Mouse (Mus musculus) midbrain, embryonic 10.5 days (tissue): ENCODE data around the gene Pkp1. TPM values are rescaled to one million over a fixed set of nuclear protein-coding genes. Genes with fewer than 3 reads are reported as not detected.

Experiments
- DNase-seq: peaks from one replicate; pipeline ENCODE4 v3.0.0-alpha.2; 2017; ENCODE audit warnings: low spot score
- H3K27ac ChIP-seq: fragments of 300-500 bp; sonication (generic); replicated peaks from 2 replicates; pipeline ENCODE4 v1.5.1; 2016; ENCODE audit warnings: mild to moderate bottlenecking
- H3K27me3 ChIP-seq: fragments of 300-500 bp; sonication (generic); 2 replicates; pipeline ENCODE4 v1.6.1; 2016; ENCODE audit warnings: low read depth, mild to moderate bottlenecking; ENCODE audit not compliant: poor library complexity, severe bottlenecking
- H3K36me3 ChIP-seq: fragments of 300-500 bp; sonication (generic); 2 replicates; pipeline ENCODE4 v1.6.1; 2016; ENCODE audit warnings: mild to moderate bottlenecking, moderate library complexity
- H3K4me1 ChIP-seq: fragments of 300-500 bp; sonication (generic); 2 replicates; pipeline ENCODE4 v1.6.1; 2016
- H3K4me3 ChIP-seq: fragments of 300-500 bp; sonication (generic); 2 replicates; pipeline ENCODE4 v1.5.1; 2016; ENCODE audit warnings: mild to moderate bottlenecking, moderate library complexity
- H3K9me3 ChIP-seq: fragments of 300-500 bp; sonication (generic); replicated peaks from 2 replicates; pipeline ENCODE4 v1.6.1; 2016; ENCODE audit warnings: mild to moderate bottlenecking
- WGBS: fragments of 180-500 bp; shearing (Covaris S2); methylation state at CpG from one replicate; pipeline ENCODE4 v1.1.7; 2016; 5-methylcytosine and 5-hydroxymethylcytosine counted together
- polyA plus RNA-seq: library from polyadenylated mRNA; unstranded; fragments of >200 nt; fragmentation: Nextera tagmentation; extraction: Ambion mirVana; gene quantifications from 2 replicates; pipeline ENCODE4 v1.2.1, GENCODE M21; 2016

Pkp1 gene
- polyA plus RNA-seq, 1 experiment from 2014 or later, result not detected

DNA sequence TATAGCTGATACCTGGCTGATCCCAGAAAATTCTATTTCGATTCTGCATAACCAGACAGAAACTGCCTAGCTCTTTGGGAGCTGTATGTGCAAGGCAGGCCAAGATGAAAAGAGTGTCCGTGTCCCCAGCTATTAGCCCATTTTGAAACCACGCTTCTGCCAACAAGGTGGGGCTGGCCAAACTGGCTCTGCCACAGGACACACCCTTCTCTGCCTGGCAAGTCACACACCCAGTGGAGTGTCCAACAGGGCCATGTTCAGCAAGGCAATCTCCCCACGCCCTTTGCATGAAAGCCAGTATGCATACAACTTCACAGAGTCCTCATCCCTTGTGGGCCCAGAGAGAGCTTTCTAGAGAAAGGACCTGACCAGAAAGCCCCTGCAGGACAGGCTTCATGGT, 23.6 kb downstream of the Pkp1 start:
- Histone ChIP-seq H3K4me3 (no peak overlapping the region), H3K4me1 (no peaks in the 10 kb centered on the region), H3K27me3 (no peaks in the 10 kb centered on the region), H3K9me3 (no peaks in the 10 kb centered on the region), H3K27ac (no peak overlapping the region), H3K36me3 (no peaks in the 10 kb centered on the region)
- WGBS, result 92% methylated on average over 4 of the region's 4 CpGs
- DNase-seq, result no peak

DNA sequence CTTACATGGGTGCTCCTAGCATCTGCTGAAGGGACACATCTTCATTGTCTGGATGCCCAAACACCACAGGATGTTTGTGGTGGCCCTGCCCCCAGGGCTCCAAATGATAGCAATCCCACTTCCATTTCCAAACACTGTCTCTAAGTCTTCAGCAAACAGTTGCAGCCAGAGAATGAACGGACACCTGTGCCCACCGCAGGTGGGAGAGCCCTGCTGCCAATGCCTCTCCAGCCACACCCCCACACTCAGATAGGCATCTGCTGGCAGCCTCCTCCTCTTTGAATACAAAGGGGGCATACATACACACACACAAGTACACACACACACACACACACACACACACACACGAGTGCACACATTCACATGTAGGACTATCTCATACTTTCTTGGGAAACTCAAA, 25.6 kb downstream of the Pkp1 start:
- no peaks in the 10 kb centered on the region for H3K36me3 ChIP-seq
- H3K4me1 ChIP-seq, result no peaks in the 10 kb centered on the region
- no peaks in the 10 kb centered on the region; the same call in 1 of the 2 replicates for H3K27me3 ChIP-seq
- no peaks in the 10 kb centered on the region for H3K9me3 ChIP-seq
- 86% methylated on average over 3 of the region's 3 CpGs for WGBS
- no peak for DNase-seq
- H3K4me3 ChIP-seq, result no peak overlapping the region
- no peak overlapping the region for H3K27ac ChIP-seq

GRCm38 (mm10) chr1:135892764-135893163, 26.2 kb downstream of the Pkp1 start:
- DNase-seq, result no peak
- Histone ChIP-seq H3K4me1 (no peaks in the 10 kb centered on the region), H3K4me3 (no peak overlapping the region), H3K9me3 (no peaks in the 10 kb centered on the region), H3K36me3 (no peaks in the 10 kb centered on the region), H3K27ac (no peak overlapping the region), H3K27me3 (no peaks in the 10 kb centered on the region; the same call in 1 of the 2 replicates)
- WGBS, result 87% methylated on average over 6 of the region's 6 CpGs

GRCm38 (mm10) chr1:135892233-135892632, 26.8 kb downstream of the Pkp1 start:
- no peak for DNase-seq
- WGBS, result 81% methylated on average over 6 of the region's 6 CpGs
- no peak overlapping the region for H3K4me3 ChIP-seq
- H3K27ac ChIP-seq, result no peak overlapping the region
- H3K27me3 ChIP-seq, result no peaks in the 10 kb centered on the region; the same call in 1 of the 2 replicates
- no peaks in the 10 kb centered on the region for H3K36me3 ChIP-seq
- H3K9me3 ChIP-seq, result no peaks in the 10 kb centered on the region
- H3K4me1 ChIP-seq, result no peaks in the 10 kb centered on the region

- WGBS, result 79% methylated on average over 11 of the region's 11 CpGs
- no peaks in the 10 kb centered on the region; the same call in 1 of the 2 replicates for H3K27me3 ChIP-seq
- no peaks in the 10 kb centered on the region for H3K36me3 ChIP-seq
- no peak for DNase-seq
- H3K9me3 ChIP-seq, result no peaks in the 10 kb centered on the region
- H3K4me3 ChIP-seq, result no peak overlapping the region
- H3K27ac ChIP-seq, result no peak overlapping the region
- H3K4me1 ChIP-seq, result no peaks in the 10 kb centered on the region
Measured at GRCm38 (mm10) chr1:135891424-135892216, 27.4 kb downstream of the Pkp1 start.

DNA sequence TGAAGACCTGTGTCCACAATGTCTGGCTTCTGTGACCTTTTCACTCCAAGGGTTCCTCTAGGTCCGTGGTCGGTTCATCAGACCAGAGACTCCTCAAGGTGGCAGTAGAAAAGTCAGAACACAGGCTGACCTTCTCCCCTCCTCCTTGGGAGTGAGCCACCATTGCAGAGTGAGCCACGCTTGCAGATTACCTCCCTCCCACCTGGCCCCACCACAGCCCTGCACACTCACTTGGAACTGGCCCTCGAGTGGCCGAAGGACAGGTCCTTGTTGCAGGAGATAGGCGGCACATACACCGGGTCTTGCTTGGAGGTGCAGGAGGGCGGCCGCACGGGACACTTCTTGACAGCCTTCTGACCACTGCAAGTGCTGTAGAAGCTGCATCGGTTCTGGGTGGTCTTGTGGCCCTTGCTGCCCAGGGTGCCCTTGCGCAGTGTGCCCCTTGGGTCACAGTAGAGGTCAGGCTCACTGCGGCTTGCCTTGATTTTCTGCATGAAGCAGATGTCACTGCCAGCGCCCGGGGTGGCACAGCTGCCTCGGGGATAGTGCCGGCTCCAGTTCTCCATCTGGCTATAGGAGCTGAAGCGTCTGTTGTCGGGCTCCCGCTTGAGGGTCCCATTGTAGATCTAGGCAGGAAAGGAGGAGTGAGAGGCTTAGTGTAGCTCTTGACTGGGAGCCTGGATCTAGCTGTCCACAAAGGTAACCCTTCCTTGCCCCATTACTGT, 29.4 kb downstream of the Pkp1 start:
- Histone ChIP-seq H3K4me3 (no peak overlapping the region), H3K9me3 (no peaks in the 10 kb centered on the region), H3K4me1 (no peaks in the 10 kb centered on the region), H3K27me3 (no peaks in the 10 kb centered on the region; the same call in 1 of the 2 replicates), H3K36me3 (no peaks in the 10 kb centered on the region), H3K27ac (no peak overlapping the region)
- WGBS, result 81% methylated on average over 20 of the region's 20 CpGs
- no peak for DNase-seq

DNA sequence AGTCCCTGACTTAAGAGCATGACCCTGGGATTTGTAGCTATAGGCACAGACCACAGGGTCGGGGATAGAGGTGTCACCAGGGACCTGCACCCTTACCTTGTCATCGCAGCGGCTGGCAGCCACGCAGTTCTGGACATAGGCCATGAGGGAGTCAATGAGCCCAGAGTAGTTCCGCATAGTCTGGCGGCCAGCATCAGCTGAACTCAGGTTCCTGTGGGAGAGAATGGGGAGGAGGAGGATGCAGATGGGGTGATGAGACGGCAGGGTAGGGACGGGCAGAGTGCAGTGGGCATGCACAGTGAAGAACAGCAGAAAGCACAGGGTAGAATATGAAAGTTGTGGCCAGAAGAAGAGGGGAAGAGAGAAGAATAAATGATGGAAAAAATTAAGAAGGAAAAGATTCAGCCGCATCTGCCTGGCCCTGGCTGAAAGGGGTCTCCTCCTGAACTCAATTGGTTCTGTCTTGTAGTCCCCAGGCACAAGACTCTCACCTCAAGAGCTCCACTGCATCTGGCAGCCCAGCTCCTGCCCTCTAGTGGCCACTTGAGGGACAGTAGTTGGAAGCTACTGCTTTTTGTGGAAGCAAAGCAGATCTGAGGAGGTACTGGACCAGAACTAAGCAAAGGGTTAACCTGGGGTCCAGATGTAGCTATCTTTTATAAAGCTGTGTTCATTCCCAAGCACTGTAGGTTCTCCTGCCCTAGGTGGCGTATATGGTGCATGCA, 36.5 kb downstream of the Pkp1 start:
- H3K4me3 ChIP-seq, result no peak overlapping the region
- no peak overlapping the region for H3K27ac ChIP-seq
- peak; percentile 64 for DNase-seq
- H3K4me1 ChIP-seq, result no peaks in the 10 kb centered on the region
- no peaks in the 10 kb centered on the region for H3K9me3 ChIP-seq
- H3K27me3 ChIP-seq, result no peaks in the 10 kb centered on the region
- 74% methylated on average over 10 of the region's 10 CpGs for WGBS
- H3K36me3 ChIP-seq, result no peaks in the 10 kb centered on the region

- no peaks in the 10 kb centered on the region for H3K4me1 ChIP-seq
- no peak for DNase-seq
- WGBS, result 79% methylated on average over 2 of the region's 2 CpGs
- H3K9me3 ChIP-seq, result no peaks in the 10 kb centered on the region
- H3K36me3 ChIP-seq, result no peaks in the 10 kb centered on the region
- no peak overlapping the region for H3K4me3 ChIP-seq
- no peaks in the 10 kb centered on the region for H3K27me3 ChIP-seq
- H3K27ac ChIP-seq, result no peak overlapping the region
Measured at GRCm38 (mm10) chr1:135877248-135877647, 41.8 kb downstream of the Pkp1 start.

DNA sequence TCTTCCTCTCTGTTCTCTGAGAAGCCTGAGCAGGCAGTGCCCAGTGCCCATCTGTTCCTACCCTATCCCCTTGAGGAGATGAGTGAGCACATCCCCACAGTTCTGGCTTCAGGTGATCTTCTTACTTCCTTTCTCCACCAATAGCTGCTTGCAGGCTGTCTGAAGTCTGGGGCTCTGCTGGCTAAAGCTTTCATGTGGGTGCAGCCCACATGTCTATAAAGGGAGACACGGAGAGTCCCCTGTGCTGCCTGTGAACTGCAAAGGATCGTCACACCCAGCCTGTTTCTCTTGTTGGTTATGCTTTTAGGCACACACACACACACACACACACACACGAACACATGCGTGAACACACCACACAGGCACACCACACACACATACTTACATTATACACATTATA, 46.0 kb downstream of the Pkp1 start:
- H3K36me3 ChIP-seq, result no peaks in the 10 kb centered on the region
- no peaks in the 10 kb centered on the region for H3K9me3 ChIP-seq
- no peak overlapping the region for H3K4me3 ChIP-seq
- 89% methylated on average over 4 of the region's 4 CpGs for WGBS
- H3K27ac ChIP-seq, result no peak overlapping the region
- H3K27me3 ChIP-seq, result no peaks in the 10 kb centered on the region
- DNase-seq, result no peak
- H3K4me1 ChIP-seq, result no peaks in the 10 kb centered on the region

DNA sequence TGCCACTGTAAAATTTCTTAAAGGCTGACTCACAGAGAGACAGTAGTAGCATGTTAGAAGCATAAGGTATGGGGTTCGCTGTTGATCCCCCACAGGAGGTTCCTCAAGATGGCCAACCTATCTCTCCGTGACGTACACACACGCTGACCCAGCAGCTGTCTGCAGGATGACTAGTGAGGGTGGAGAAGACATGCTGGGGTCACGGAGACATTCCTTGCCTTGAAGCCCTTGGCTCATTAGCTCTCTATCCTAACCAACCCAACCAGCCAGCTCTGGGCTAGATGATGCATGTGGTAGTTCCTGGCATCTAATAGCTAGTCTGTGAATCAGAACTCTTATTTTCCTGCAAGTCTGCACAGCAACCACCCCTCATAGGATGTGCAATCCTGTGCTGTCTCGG, 50.4 kb downstream of the Pkp1 start:
- 93% methylated on average over 6 of the region's 6 CpGs for WGBS
- Histone ChIP-seq H3K4me1 (peaks cover 14% of the 10 kb centered on the region), H3K36me3 (no peaks in the 10 kb centered on the region), H3K27ac (no peak overlapping the region), H3K4me3 (no peak overlapping the region), H3K27me3 (peaks cover 10% of the 10 kb centered on the region), H3K9me3 (no peaks in the 10 kb centered on the region)
- DNase-seq, result no peak

DNA sequence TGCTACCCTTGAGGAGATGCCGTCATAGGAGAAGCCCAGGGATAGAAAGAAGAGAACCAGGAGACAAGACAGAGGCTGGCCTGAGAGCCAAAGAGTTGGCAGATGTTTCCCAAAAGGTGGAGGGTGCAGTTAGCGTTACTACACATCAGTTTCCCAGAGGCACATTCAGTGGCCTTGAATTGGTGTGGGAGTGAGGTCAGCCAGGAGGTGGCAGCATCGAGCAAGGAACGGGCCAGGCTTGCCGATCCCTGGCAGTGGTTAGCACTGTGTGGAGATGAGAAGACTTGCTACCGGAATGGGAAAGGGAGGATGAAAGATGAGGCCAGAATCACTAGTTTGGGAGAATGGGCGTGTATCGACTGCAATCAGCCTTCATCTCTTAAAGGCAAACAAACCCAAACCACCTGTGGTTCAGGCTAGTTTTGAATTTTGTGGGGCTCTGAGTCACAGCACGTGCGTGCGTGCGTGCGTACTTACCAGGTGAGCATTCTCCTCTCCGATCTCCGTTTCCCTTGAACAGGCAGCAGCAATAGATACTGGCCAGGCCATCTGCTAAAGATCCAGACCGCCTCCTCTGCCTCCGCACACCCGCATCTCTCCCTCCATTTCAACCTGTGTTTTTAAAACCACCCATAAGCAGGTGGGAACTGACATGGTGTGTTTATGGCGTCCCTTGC, 53.4 kb downstream of the Pkp1 start:
- 52% methylated on average over 19 of the region's 19 CpGs for WGBS
- Histone ChIP-seq H3K4me3 (no peak overlapping the region), H3K4me1 (peaks cover 21% of the 10 kb centered on the region), H3K36me3 (no peaks in the 10 kb centered on the region), H3K27ac (no peak overlapping the region), H3K9me3 (no peaks in the 10 kb centered on the region), H3K27me3 (peaks cover 10% of the 10 kb centered on the region)
- DNase-seq, result peak; percentile 81

GRCm38 (mm10) chr1:135864830-135865229, 54.2 kb downstream of the Pkp1 start:
- H3K4me3 ChIP-seq, result no peak overlapping the region
- WGBS, result 87% methylated on average over 6 of the region's 6 CpGs
- peaks cover 10% of the 10 kb centered on the region for H3K27me3 ChIP-seq
- no peaks in the 10 kb centered on the region for H3K36me3 ChIP-seq
- H3K27ac ChIP-seq, result no peak overlapping the region
- no peaks in the 10 kb centered on the region for H3K9me3 ChIP-seq
- peaks cover 21% of the 10 kb centered on the region for H3K4me1 ChIP-seq
- DNase-seq, result no peak
